Mouse (Mus musculus) c-Kit-positive CD71-negative TER-119-negative erythroid progenitor cells, embryonic 14.5 days (primary cell): ENCODE results near the gene Lrrtm1.

Source experiments
- DNase-seq: peaks from one replicate; pipeline ENCODE4 v3.0.0-alpha.2; 2013; ENCODE audit warnings: low read depth

Gene Lrrtm1

GRCm38 (mm10) chr6:77242601-77243406 is at the start of gene Lrrtm1:
Lrrtm1 (plus strand) TSS chr6:77242689.
- DNase-seq = no peak

GRCm38 (mm10) chr6:77196650-77197049 is 45.8 kb upstream of the Lrrtm1 start:
- no peak for DNase-seq

GRCm38 (mm10) chr6:77199375-77199774 is 43.1 kb upstream of the Lrrtm1 start:
- no peak for DNase-seq

- DNase-seq = no peak
These were observed 33.3 kb upstream of the Lrrtm1 start for GRCm38 (mm10) chr6:77209183-77209582.

GRCm38 (mm10) chr6:77209929-77210328 is 32.6 kb upstream of the Lrrtm1 start:
- DNase-seq = no peak

- no peak for DNase-seq
These were observed 28.6 kb upstream of the Lrrtm1 start for GRCm38 (mm10) chr6:77213757-77214409.

GRCm38 (mm10) chr6:77215322-77215721 is 27.2 kb upstream of the Lrrtm1 start:
- DNase-seq = no peak

- no peak for DNase-seq
These were observed 23.6 kb upstream of the Lrrtm1 start for GRCm38 (mm10) chr6:77218875-77219274.

GRCm38 (mm10) chr6:77220776-77221175 is 21.7 kb upstream of the Lrrtm1 start:
- DNase-seq = no peak

- DNase-seq = no peak
These were observed 19.4 kb upstream of the Lrrtm1 start for GRCm38 (mm10) chr6:77222849-77223638.

- no peak for DNase-seq
These were observed 2.1 kb upstream of the Lrrtm1 start for GRCm38 (mm10) chr6:77240426-77240825.

- no peak for DNase-seq
These were observed 1.2 kb downstream of the Lrrtm1 start for GRCm38 (mm10) chr6:77243541-77244231.

- DNase-seq = no peak
These were observed 11.0 kb downstream of the Lrrtm1 start for GRCm38 (mm10) chr6:77253480-77253879.

GRCm38 (mm10) chr6:77256348-77256747 is 13.9 kb downstream of the Lrrtm1 start:
- no peak for DNase-seq

- DNase-seq = no peak
These were observed 15.0 kb downstream of the Lrrtm1 start for GRCm38 (mm10) chr6:77257358-77258105.

GRCm38 (mm10) chr6:77265163-77265562 is 22.7 kb downstream of the Lrrtm1 start:
- DNase-seq = no peak

GRCm38 (mm10) chr6:77278794-77279193 is 36.3 kb downstream of the Lrrtm1 start:
- DNase-seq = no peak

GRCm38 (mm10) chr6:77286317-77286716 is 43.8 kb downstream of the Lrrtm1 start:
- no peak for DNase-seq

- DNase-seq = no peak
These were observed 45.9 kb downstream of the Lrrtm1 start for GRCm38 (mm10) chr6:77288402-77288801.

- DNase-seq = no peak
These were observed 48.9 kb downstream of the Lrrtm1 start for GRCm38 (mm10) chr6:77291415-77291814.

GRCm38 (mm10) chr6:77301305-77301704 is 58.8 kb downstream of the Lrrtm1 start:
- no peak for DNase-seq
